Mouse (Mus musculus): ENCODE results near the gene Krtap26-1. TPM values are rescaled to one million over a fixed set of nuclear protein-coding genes. Genes with fewer than 3 reads are reported as not detected.

Gene Krtap26-1
- polyA plus RNA-seq (2017; shearing (Covaris generic)) = under 1 TPM in 1 of 2 experiments, not detected in 1; 0.18 TPM

GRCm38 (mm10) chr16:88647358-88647846, at the start of gene Krtap26-1:
Gene Krtap26-1 (minus strand): TSS chr16:88647796.

GRCm38 (mm10) chr16:88671571-88671970, 24.0 kb upstream of the Krtap26-1 start, which contains the start of gene Krtap27-1:
Gene Krtap27-1 (minus strand): TSS chr16:88671671.

GRCm38 (mm10) chr16:88627566-88627965, 20.0 kb downstream of the Krtap26-1 start, which contains the start of gene 2310079G19Rik:
Gene 2310079G19Rik (minus strand): TSS chr16:88627666.

GRCm38 (mm10) chr16:88611922-88612321, 35.7 kb downstream of the Krtap26-1 start, which contains the start of gene Krtap24-1:
Gene Krtap24-1 (minus strand): TSS chr16:88612279.

Other genes starting within 250 kb of the Krtap26-1 start
- not detected for gene Cldn17, start 140.8 kb downstream of the Krtap26-1 start, polyA plus RNA-seq (2017; shearing (Covaris generic))
- gene Cldn8, start 84.6 kb downstream of the Krtap26-1 start, polyA plus RNA-seq (2017; shearing (Covaris generic)) = under 1 TPM; 0.23 to 0.58 TPM
- gene Krtap24-1, start 35.5 kb downstream of the Krtap26-1 start, polyA plus RNA-seq (2017; shearing (Covaris generic)) = not detected
- gene 2310079G19Rik, start 20.1 kb downstream of the Krtap26-1 start, polyA plus RNA-seq (2017; shearing (Covaris generic)) = not detected
- gene Krtap27-1, start 23.9 kb upstream of the Krtap26-1 start, polyA plus RNA-seq (2017; shearing (Covaris generic)) = not detected
- under 1 TPM in 1 of 2 experiments, not detected in 1; 0.37 TPM for gene 2310061N02Rik, start 60.2 kb upstream of the Krtap26-1 start, polyA plus RNA-seq (2017; shearing (Covaris generic))
- not detected for gene Krtap13-1, start 81.1 kb upstream of the Krtap26-1 start, polyA plus RNA-seq (2017; shearing (Covaris generic))
- gene Krtap13, start 103.8 kb upstream of the Krtap26-1 start, polyA plus RNA-seq (2017; shearing (Covaris generic)) = not detected
- gene 2310034C09Rik, start 111.1 kb upstream of the Krtap26-1 start, polyA plus RNA-seq (2017; shearing (Covaris generic)) = under 1 TPM in 1 of 2 experiments, not detected in 1; 0.37 TPM
- not detected for gene 2310057N15Rik, start 126.4 kb upstream of the Krtap26-1 start, polyA plus RNA-seq (2017; shearing (Covaris generic))
- not detected for gene Gm5965, start 130.1 kb upstream of the Krtap26-1 start, polyA plus RNA-seq (2017; shearing (Covaris generic))
- gene Gm20741, start 164.4 kb upstream of the Krtap26-1 start, polyA plus RNA-seq (2017; shearing (Covaris generic)) = not detected
- gene Krtap15, start 172.4 kb upstream of the Krtap26-1 start, polyA plus RNA-seq (2017; shearing (Covaris generic)) = not detected
- not detected for gene Krtap14, start 178.3 kb upstream of the Krtap26-1 start, polyA plus RNA-seq (2017; shearing (Covaris generic))
- not detected for gene Krtap19-1, start 221.6 kb upstream of the Krtap26-1 start, polyA plus RNA-seq (2017; shearing (Covaris generic))
- not detected for gene Krtap19-2, start 226.5 kb upstream of the Krtap26-1 start, polyA plus RNA-seq (2017; shearing (Covaris generic))
- not detected for gene Krtap19-3, start 230.2 kb upstream of the Krtap26-1 start, polyA plus RNA-seq (2017; shearing (Covaris generic))
- gene Krtap19-4, start 237.3 kb upstream of the Krtap26-1 start, polyA plus RNA-seq (2017; shearing (Covaris generic)) = not detected
- gene Krtap19-5, start 248.7 kb upstream of the Krtap26-1 start, polyA plus RNA-seq (2017; shearing (Covaris generic)) = not detected

Measured in activated CD4-positive, CD25-positive, alpha-beta regulatory T cell (primary cell).